Mouse (Mus musculus) CD4-positive, CD25-positive, alpha-beta regulatory T cell, adult 2 months (primary cell): ENCODE data around the gene Amn1.
A peak's percentile ranks its signal among the peaks of the same experiment; 100 is the strongest.
"Not testable (repeated sequence)": the region's sequence is repeated elsewhere in the genome, so short reads cannot be mapped to it uniquely, and the experiment has no call there.

ENCODE experiments used
- DNase-seq: peaks from one replicate; pipeline ENCODE4 v3.0.0-alpha.2; 2012; ENCODE audit warnings: low read depth, low spot score

The Amn1 gene

GRCm38 (mm10) chr6:149188041-149188924 lies at the start of gene Amn1:
Gene Amn1 (minus strand): TSS chr6:149188712.
- DNase-seq, result peak; percentile 96

- DNase-seq, result no peak
These were observed 48.3 kb upstream of the Amn1 start for GRCm38 (mm10) chr6:149236807-149237206.

GRCm38 (mm10) chr6:149233918-149234317 lies 45.4 kb upstream of the Amn1 start:
- no peak for DNase-seq

- no peak for DNase-seq
These were observed 36.2 kb upstream of the Amn1 start for GRCm38 (mm10) chr6:149224751-149225150.

- DNase-seq, result no peak
These were observed 32.8 kb upstream of the Amn1 start for GRCm38 (mm10) chr6:149221296-149221695.

- DNase-seq, result no peak
These were observed 10.1 kb upstream of the Amn1 start for GRCm38 (mm10) chr6:149198572-149198971.

GRCm38 (mm10) chr6:149197116-149197515 lies 8.6 kb upstream of the Amn1 start:
- DNase-seq, result no peak

- DNase-seq, result peak; percentile 74
These were observed 4.9 kb upstream of the Amn1 start for GRCm38 (mm10) chr6:149193276-149193905.

- not testable (repeated sequence) for DNase-seq
These were observed 3.4 kb upstream of the Amn1 start for GRCm38 (mm10) chr6:149191951-149192350.

- DNase-seq, result peak; percentile 19
These were observed 919 bp upstream of the Amn1 start for GRCm38 (mm10) chr6:149189340-149189922.

- DNase-seq, result no peak
These were observed 379 bp upstream of the Amn1 start for GRCm38 (mm10) chr6:149188925-149189257.

- no peak for DNase-seq
These were observed 1.1 kb downstream of the Amn1 start for GRCm38 (mm10) chr6:149187371-149187770.

- no peak for DNase-seq
These were observed 4.5 kb downstream of the Amn1 start for GRCm38 (mm10) chr6:149184007-149184406.

- DNase-seq, result no peak
These were observed 9.4 kb downstream of the Amn1 start for GRCm38 (mm10) chr6:149179064-149179463.

GRCm38 (mm10) chr6:149174932-149175570 lies 13.5 kb downstream of the Amn1 start:
- DNase-seq, result no peak

- DNase-seq, result no peak
These were observed 14.5 kb downstream of the Amn1 start for GRCm38 (mm10) chr6:149173831-149174625.

- DNase-seq, result not testable (repeated sequence)
These were observed 18.5 kb downstream of the Amn1 start for GRCm38 (mm10) chr6:149169965-149170364.

- DNase-seq, result no peak
These were observed 20.1 kb downstream of the Amn1 start for GRCm38 (mm10) chr6:149168436-149168835.

GRCm38 (mm10) chr6:149167672-149168071 lies 20.8 kb downstream of the Amn1 start:
- DNase-seq, result no peak

GRCm38 (mm10) chr6:149167038-149167437 lies 21.5 kb downstream of the Amn1 start:
- DNase-seq, result not testable (repeated sequence)
